In genomic region chr5:121720888-121721585, GRCm38 (mm10) we compare ENCODE assay signal across 12 mouse cellular contexts. TPM values are rescaled to one million over a fixed set of nuclear protein-coding genes. Genes with fewer than 3 reads are reported as not detected.
DNase-seq lines count a peak whose midpoint lies in the region; ATAC-seq and TF ChIP-seq lines count a peak whose summit lies in the region.
"Had no signal": no experiment of that assay in that cellular context is flagged by ENCODE, and none has a peak within 500 bp of the region (broad histone marks: within the 10 kb centered on the region; RNA-seq: fewer than 3 reads in every experiment).

No protein-coding gene starts in this region.

- H3K9ac ChIP-seq in heart, embryonic 12.5 days: no peak overlapping the region
- H3K9ac ChIP-seq in liver, embryonic 14.5 days (replicated peaks): no peak overlapping the region
- no peak overlapping the region for H3K9ac ChIP-seq in liver, embryonic 12.5 days
- H3K9ac ChIP-seq in CH12.LX (ENCODE audit: insufficient read depth, low read depth): no peak overlapping the region
- H3K9ac ChIP-seq: kidney, embryonic 15.5 days had no signal

- no peak for TF ChIP-seq EP300 in liver, embryonic 14.5 days (IDR thresholded peaks at IDR 0.05; ENCODE audit: low read depth)
- TF ChIP-seq EP300 in CH12.LX (IDR thresholded peaks at IDR 0.05; ENCODE audit: low read length): no peak

- TF ChIP-seq POLR2A in CH12.LX (IDR thresholded peaks at IDR 0.05; ENCODE audit: low read depth, low read length): no peak

- no peak for ATAC-seq in heart, embryonic 12.5 days (ENCODE audit: insufficient number of reproducible peaks, low FRiP score)
- no peak for ATAC-seq in liver, embryonic 14.5 days (ENCODE audit: insufficient read depth)
- no peak for ATAC-seq in liver, embryonic 12.5 days
- ATAC-seq: activated CD4-positive, CD25-positive, alpha-beta regulatory T cell, adult 4 months had no signal

- H3K4me1 ChIP-seq in heart, embryonic 12.5 days (replicated peaks): peaks cover 64% of the 10 kb centered on the region
- H3K4me1 ChIP-seq in liver, embryonic 14.5 days (replicated peaks; ENCODE audit: control insufficient read depth in 2 of 2, insufficient read depth in 2 of 2, low read length in 1 of 2): peaks cover 3 to 7% of the 10 kb centered on the region in 2 experiments; a peak in 3 of 4 replicates
- H3K4me1 ChIP-seq in liver, embryonic 12.5 days: peaks cover 74% of the 10 kb centered on the region
- peaks cover 0 to 25% of the 10 kb centered on the region in 2 experiments; a peak in 1 of 4 replicates for H3K4me1 ChIP-seq in CH12.LX (ENCODE audit: control insufficient read depth in 1 of 2, insufficient read depth in 2 of 2)

- H3K4me2 ChIP-seq in heart, embryonic 12.5 days: no peak overlapping the region
- no peak overlapping the region for H3K4me2 ChIP-seq in liver, embryonic 14.5 days (ENCODE audit: low read depth)
- no peak overlapping the region for H3K4me2 ChIP-seq in liver, embryonic 12.5 days
- H3K4me2 ChIP-seq in CH12.LX (ENCODE audit: insufficient read depth, low read depth, poor library complexity, severe bottlenecking): no peak overlapping the region
- H3K4me2 ChIP-seq: kidney, embryonic 15.5 days had no signal

- H3K27me3 ChIP-seq in heart, embryonic 12.5 days (replicated peaks): no peaks in the 10 kb centered on the region
- no peaks in the 10 kb centered on the region for H3K27me3 ChIP-seq in liver, embryonic 14.5 days (ENCODE audit: control insufficient read depth, insufficient read depth, low read length)
- no peaks in the 10 kb centered on the region for H3K27me3 ChIP-seq in liver, embryonic 12.5 days (replicated peaks)
- no peaks in the 10 kb centered on the region for H3K27me3 ChIP-seq in CH12.LX (replicated peaks)
- H3K27me3 ChIP-seq: kidney, embryonic 15.5 days had no signal

- no peak overlapping the region for H3K4me3 ChIP-seq in heart, embryonic 12.5 days
- H3K4me3 ChIP-seq in liver, embryonic 14.5 days (ENCODE audit: insufficient read depth in 1 of 2, low read depth in 2 of 2, low read length in 2 of 2): no peak overlapping the region
- H3K4me3 ChIP-seq in liver, embryonic 12.5 days: no peak overlapping the region
- H3K4me3 ChIP-seq in CH12.LX (replicated peaks in 1 of 3; ENCODE audit: low read depth in 2 of 3, low read length in 2 of 3, poor library complexity in 1 of 3): no peak overlapping the region
- H3K4me3 ChIP-seq: kidney, embryonic 15.5 days had no signal

- peaks cover 6% of the 10 kb centered on the region; the same call in 1 of the 2 replicates for H3K79me2 ChIP-seq in CH12.LX (replicated peaks; ENCODE audit: control insufficient read depth, extremely low read depth, insufficient read depth, poor library complexity, severe bottlenecking)

- no peak overlapping the region for H3K27ac ChIP-seq in heart, embryonic 12.5 days (ENCODE audit: poor library complexity, severe bottlenecking)
- no peak overlapping the region for H3K27ac ChIP-seq in liver, embryonic 14.5 days
- no peak overlapping the region for H3K27ac ChIP-seq in liver, embryonic 12.5 days
- no peak overlapping the region for H3K27ac ChIP-seq in CH12.LX (ENCODE audit: insufficient read depth, low read depth)
- H3K27ac ChIP-seq: kidney, embryonic 15.5 days had no signal

- peak; percentile 17 to 41 for DNase-seq in heart, adult 18-20 months
- no peak for DNase-seq in liver, embryonic 14.5 days (ENCODE audit: low read depth in 3 of 3, low spot score in 3 of 3)
- no peak for DNase-seq in CH12.LX (ENCODE audit: extremely low read depth)
- DNase-seq in brain, adult 2 months (ENCODE audit: low read depth, low spot score): peak; percentile 17
- no peak for DNase-seq in retina, postnatal 1 day
- no peak for DNase-seq in cerebellum, postnatal 36 days
- DNase-seq: heart, postnatal 36 days; thymus, postnatal 25 days had no signal

- dilution Hi-C loops in CH12.LX (cut with MboI; ENCODE audit: extremely low pct_ligation_motif_present, extremely low pct_unique_long_range_greater_than_20kb, low sequenced_read_pairs): no loop called here

- no peaks in the 10 kb centered on the region for H3K9me3 ChIP-seq in heart, embryonic 12.5 days (replicated peaks)
- no peaks in the 10 kb centered on the region for H3K9me3 ChIP-seq in liver, embryonic 14.5 days (ENCODE audit: control insufficient read depth, low read length)
- H3K9me3 ChIP-seq in liver, embryonic 12.5 days (replicated peaks): no peaks in the 10 kb centered on the region
- no peaks in the 10 kb centered on the region for H3K9me3 ChIP-seq in CH12.LX (replicated peaks; ENCODE audit: low read length)
- H3K9me3 ChIP-seq: kidney, embryonic 15.5 days had no signal

- peak; percentile 50 for TF ChIP-seq CTCF in liver, embryonic 14.5 days (IDR thresholded peaks at IDR 0.05; ENCODE audit: low read depth)
- peak in 1 of 2 experiments; percentile 48; a peak in 2 of 4 replicates for TF ChIP-seq CTCF in CH12.LX (conservative IDR thresholded peaks at IDR 0.05 in 1 of 2, IDR thresholded peaks at IDR 0.05 in 1 of 2; ENCODE audit: low read depth in 2 of 2, low read length in 2 of 2)

- WGBS in heart, embryonic 12.5 days: 85% methylated on average over 5 of the region's 5 CpGs
- 76% methylated on average over 5 of the region's 5 CpGs for WGBS in liver, embryonic 14.5 days (ENCODE audit: insufficient replicate concordance)
- WGBS in liver, embryonic 12.5 days (ENCODE audit: insufficient replicate concordance): 86% methylated on average over 5 of the region's 5 CpGs

- peak; percentile 34 for TF ChIP-seq RAD21 in CH12.LX (IDR thresholded peaks at IDR 0.05; ENCODE audit: low read depth, low read length)

- peaks cover 9% of the 10 kb centered on the region for H3K36me3 ChIP-seq in heart, embryonic 12.5 days
- no peaks in the 10 kb centered on the region; the same call in none of the 2 replicates for H3K36me3 ChIP-seq in liver, embryonic 14.5 days (replicated peaks; ENCODE audit: control insufficient read depth, insufficient read depth, low read depth)
- peaks cover 16% of the 10 kb centered on the region; the same call in 1 of the 2 replicates for H3K36me3 ChIP-seq in liver, embryonic 12.5 days
- peaks cover 0 to 32% of the 10 kb centered on the region in 2 experiments for H3K36me3 ChIP-seq in CH12.LX (replicated peaks in 1 of 2; ENCODE audit: control insufficient read depth in 1 of 2, insufficient read depth in 1 of 2, low read length in 1 of 2)

- in situ Hi-C loops in CH12.LX (cut with MboI; ENCODE audit: low pct_ligation_motif_present, low pct_unique_long_range_greater_than_20kb, low sequenced_read_pairs): no loop called here

TF ChIP-seq in CH12.LX, 34 proteins besides CTCF, POLR2A, EP300 and RAD21:
- TF ChIP-seq TCF12 (IDR thresholded peaks at IDR 0.05; ENCODE audit: low read depth, low read length) (no peak), SMC3 (IDR thresholded peaks at IDR 0.05; ENCODE audit: low read depth, low read length) (peak; percentile 34; the same call in 1 of the 2 replicates)

RNA-seq across cellular contexts. Expression of gene Atxn2, which starts 9.9 kb away (rescaled TPM):
- 100 to 1,000 TPM; 137 to 154 TPM for total RNA-seq in heart, adult 18-20 months (2021)
- 82.4 and 83.2 TPM in 2 replicates for polyA plus RNA-seq in heart, embryonic 12.5 days (2016; fragmentation: Nextera tagmentation; extraction: Ambion mirVana)
- 24.1 and 24.6 TPM in 2 replicates for polyA plus RNA-seq in liver, embryonic 14.5 days (2012; rRNA removed)
- polyA plus RNA-seq in liver, embryonic 14.5 days (2014; fragmentation: Nextera tagmentation; extraction: Ambion mirVana): 19.3 and 20.5 TPM in 2 replicates
- polyA plus RNA-seq in liver, embryonic 12.5 days (2016; fragmentation: Nextera tagmentation; extraction: Ambion mirVana): 40.5 and 40.8 TPM in 2 replicates
- total RNA-seq in CH12.LX (2012; rRNA removed) (8.3 and 8.5 TPM in 2 replicates), CH12.LX (2014; rRNA removed) (5.9 and 7.7 TPM in 2 replicates)
- 40.5 and 58.4 TPM in 2 replicates for polyA plus RNA-seq in CH12.LX (2012; ENCODE audit: insufficient read length, low read depth)

Comparison
In these comparisons a context has a peak if more than half of its experiments do, and no peak if none do; other contexts are left out.
1. DNase-seq: peak in heart, adult 18-20 months (2 of 2) and brain, adult 2 months (single experiment); none in liver, embryonic 14.5 days (0 of 3), CH12.LX (single experiment), retina, postnatal 1 day (single experiment) and cerebellum, postnatal 36 days (0 of 2).